Mouse (Mus musculus): ENCODE data around the gene Ypel4. TPM values are rescaled to one million over a fixed set of nuclear protein-coding genes. Genes with fewer than 3 reads are reported as not detected.
A peak's percentile ranks its signal among the peaks of the same experiment; 100 is the strongest.

Gene Ypel4
- polyA plus RNA-seq, 1 experiment from 2014 or later = 7.1 TPM

DNA sequence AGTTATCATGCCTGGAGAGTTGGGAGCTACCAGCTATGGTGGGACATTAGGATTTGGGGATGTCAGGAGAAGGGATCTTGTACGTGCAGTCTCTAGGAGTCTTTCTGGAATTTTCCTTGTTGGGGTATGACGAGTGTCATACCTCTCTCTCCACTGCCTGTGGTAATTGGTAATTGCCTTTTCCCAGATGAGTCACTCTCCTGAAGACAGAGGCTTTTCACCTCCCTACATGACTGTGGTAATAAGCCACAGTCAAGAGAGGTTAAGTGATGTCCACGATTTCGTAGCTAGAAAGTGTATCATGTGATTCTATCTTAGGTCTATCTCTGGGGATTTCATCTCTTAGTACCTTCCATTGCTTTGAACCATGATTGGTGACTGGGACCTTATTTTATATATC lies 38.6 kb downstream of the Ypel4 start:
- no peaks in the 10 kb centered on the region for H3K27me3 ChIP-seq
- no peaks in the 10 kb centered on the region for H3K36me3 ChIP-seq
- H3K4me1 ChIP-seq = peaks cover 14% of the 10 kb centered on the region
- WGBS = 80% methylated on average over 4 of the region's 4 CpGs
- no peak for ATAC-seq (ENCODE audit: insufficient number of reproducible peaks, low FRiP score, low TSS enrichment, low read depth)
- no peak overlapping the region for H3K27ac ChIP-seq
- no peak overlapping the region for H3K9ac ChIP-seq
- no peak overlapping the region for H3K4me3 ChIP-seq
- no peaks in the 10 kb centered on the region for H3K9me3 ChIP-seq
- H3K4me2 ChIP-seq = no peak overlapping the region

DNA sequence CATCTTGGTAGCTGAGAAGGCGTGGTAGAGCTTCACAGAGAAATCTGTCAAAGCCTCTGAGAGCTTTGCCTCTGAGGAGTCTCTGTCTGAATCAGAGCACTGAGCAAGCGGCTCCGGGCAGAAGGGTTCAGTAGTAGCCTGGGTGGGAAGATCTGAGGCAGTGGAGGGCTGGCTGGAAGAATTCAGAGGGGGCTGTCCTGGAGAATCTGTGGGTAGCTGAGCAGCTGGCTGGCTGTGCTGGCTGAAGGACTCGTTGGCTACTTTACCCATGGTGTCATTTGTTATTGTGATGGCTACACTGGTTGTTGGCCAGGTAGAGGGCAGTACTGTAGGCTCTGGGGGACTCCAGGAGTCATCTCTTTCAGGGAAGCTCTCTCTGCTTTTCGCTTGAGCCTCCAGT lies 39.3 kb downstream of the Ypel4 start:
- WGBS = 71% methylated on average over 5 of the region's 5 CpGs
- no peaks in the 10 kb centered on the region for H3K27me3 ChIP-seq
- H3K27ac ChIP-seq = no peak overlapping the region

DNA sequence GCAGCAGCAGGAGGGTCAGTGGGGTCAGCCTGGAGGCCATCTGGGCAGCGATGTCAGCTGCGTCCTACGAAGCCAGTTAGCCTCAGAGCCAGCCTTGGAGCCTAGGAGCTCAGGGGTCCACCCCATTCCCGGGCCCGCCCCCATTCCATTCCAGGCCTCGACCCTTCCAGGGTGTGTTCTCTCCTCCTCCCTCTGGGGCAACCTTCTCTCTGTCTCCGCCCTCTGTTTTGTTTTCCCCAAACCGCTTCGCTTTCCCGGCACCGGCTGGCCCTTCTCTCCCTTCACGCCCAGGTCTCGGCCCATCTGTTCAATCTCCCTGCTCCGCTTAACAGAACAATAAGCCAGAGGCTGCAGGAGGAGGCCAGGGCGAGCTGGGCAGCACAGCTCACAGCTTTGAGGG lies 40.9 kb downstream of the Ypel4 start:
- peak overlapping the region; percentile 33; the same call in 1 of the 2 replicates for H3K27ac ChIP-seq

More for the DNA sequence above, 39.3 kb downstream of the Ypel4 start:
- ATAC-seq (ENCODE audit: insufficient number of reproducible peaks, low FRiP score, low TSS enrichment, low read depth) = no peak
- peaks cover 14% of the 10 kb centered on the region for H3K4me1 ChIP-seq
- no peaks in the 10 kb centered on the region for H3K9me3 ChIP-seq
- no peak overlapping the region for H3K4me2 ChIP-seq
- no peaks in the 10 kb centered on the region for H3K36me3 ChIP-seq
- H3K4me3 ChIP-seq = no peak overlapping the region
- no peak overlapping the region for H3K9ac ChIP-seq

DNA sequence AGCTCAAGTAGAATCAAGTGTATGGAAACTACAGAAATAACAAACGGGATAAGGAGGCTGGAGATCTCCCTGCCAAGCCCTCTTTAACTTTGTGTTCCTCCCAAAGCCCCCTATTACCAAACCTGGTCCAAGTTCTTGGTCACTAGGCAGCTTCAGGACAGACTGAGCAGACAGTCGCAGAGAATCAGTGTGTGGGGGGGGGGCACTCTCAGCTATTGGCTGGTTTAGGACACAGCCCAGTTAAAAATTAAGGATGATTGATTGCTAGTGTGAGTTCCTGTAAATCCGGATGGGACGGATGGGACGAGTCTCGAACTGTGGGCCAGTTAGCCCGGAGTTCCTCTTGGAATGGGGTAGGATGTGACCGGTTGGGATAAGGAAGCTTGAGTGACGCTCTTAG lies 41.4 kb downstream of the Ypel4 start, which contains the start of gene Serping1:
Gene Serping1, minus strand, starts transcription at position 204 of the 400 bp plus-strand sequence.
- 61% methylated on average over 9 of the region's 9 CpGs for WGBS
- H3K4me2 ChIP-seq = peak within 1 kb of the TSS; percentile 58
- peak within 1 kb of the TSS; percentile 33; the same call in 1 of the 2 replicates for H3K27ac ChIP-seq
- H3K9ac ChIP-seq = peak within 1 kb of the TSS; percentile 37
- H3K27me3 ChIP-seq = no peaks in the 10 kb centered on the region
- no peaks in the 10 kb centered on the region for H3K9me3 ChIP-seq
- no peaks in the 10 kb centered on the region for H3K36me3 ChIP-seq
- H3K4me3 ChIP-seq = peak within 1 kb of the TSS; percentile 36
- no peak for ATAC-seq (ENCODE audit: insufficient number of reproducible peaks, low FRiP score, low TSS enrichment, low read depth)
- peaks cover 14% of the 10 kb centered on the region for H3K4me1 ChIP-seq

More for the DNA sequence above, 40.9 kb downstream of the Ypel4 start:
- peak; percentile 81 for ATAC-seq (ENCODE audit: insufficient number of reproducible peaks, low FRiP score, low TSS enrichment, low read depth)
- H3K9me3 ChIP-seq = no peaks in the 10 kb centered on the region
- no peaks in the 10 kb centered on the region for H3K36me3 ChIP-seq
- H3K4me2 ChIP-seq = peak overlapping the region; percentile 58
- WGBS = 2% methylated on average over 14 of the region's 15 CpGs
- peaks cover 14% of the 10 kb centered on the region for H3K4me1 ChIP-seq
- H3K9ac ChIP-seq = peak overlapping the region; percentile 37
- peak overlapping the region; percentile 36 for H3K4me3 ChIP-seq
- H3K27me3 ChIP-seq = no peaks in the 10 kb centered on the region

DNA sequence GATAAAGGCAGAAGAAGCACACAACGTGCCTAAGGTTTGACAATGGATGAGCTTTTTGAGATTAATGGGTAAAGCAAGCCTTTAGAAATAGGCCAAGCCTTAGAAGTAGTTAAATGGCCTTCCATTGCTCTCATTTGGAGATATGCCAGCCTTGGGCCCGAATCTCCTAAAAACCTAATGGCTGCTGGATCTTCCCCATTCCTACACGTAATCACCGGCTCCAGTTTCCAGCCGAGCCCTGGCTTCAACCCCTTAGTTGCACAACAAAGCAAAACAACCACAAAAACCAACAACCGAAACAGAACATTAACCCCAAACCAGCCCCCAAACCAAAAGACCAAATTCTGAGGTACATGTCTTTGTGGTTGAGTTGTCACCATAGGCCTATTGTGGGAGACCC lies 41.8 kb downstream of the Ypel4 start:
- no peak overlapping the region for H3K4me2 ChIP-seq

DNA sequence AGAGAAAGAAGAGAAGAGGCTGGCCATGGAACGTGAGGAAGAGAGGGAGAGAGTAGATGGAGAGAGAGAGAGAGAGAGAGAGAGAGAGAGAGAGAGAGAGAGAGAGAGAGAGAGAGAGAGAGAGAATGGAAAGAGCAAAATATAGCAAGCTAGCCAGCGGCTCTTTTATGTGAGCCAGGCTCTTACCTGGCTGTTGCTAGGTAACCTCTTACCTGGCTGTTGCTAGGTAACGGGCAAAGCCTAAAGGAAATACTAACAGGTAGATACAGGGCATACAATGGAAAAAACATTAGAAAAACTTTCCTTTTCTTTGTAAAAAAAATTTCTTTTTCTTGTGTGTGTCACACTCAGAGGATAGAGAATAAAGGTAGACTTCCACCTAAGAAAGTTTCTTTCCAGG lies 43.8 kb downstream of the Ypel4 start:
- Histone ChIP-seq H3K4me1 (peaks cover 14% of the 10 kb centered on the region), H3K27ac (no peak overlapping the region), H3K36me3 (no peaks in the 10 kb centered on the region), H3K4me3 (no peak overlapping the region), H3K9me3 (no peaks in the 10 kb centered on the region), H3K4me2 (no peak overlapping the region), H3K27me3 (no peaks in the 10 kb centered on the region), H3K9ac (no peak overlapping the region)
- no peak for ATAC-seq (ENCODE audit: insufficient number of reproducible peaks, low FRiP score, low TSS enrichment, low read depth)
- WGBS = 46% methylated on average over 3 of the region's 3 CpGs

More for the DNA sequence above, 41.8 kb downstream of the Ypel4 start:
- Histone ChIP-seq H3K9me3 (no peaks in the 10 kb centered on the region), H3K36me3 (no peaks in the 10 kb centered on the region), H3K9ac (no peak overlapping the region), H3K27me3 (no peaks in the 10 kb centered on the region), H3K4me1 (peaks cover 14% of the 10 kb centered on the region), H3K4me3 (no peak overlapping the region), H3K27ac (no peak overlapping the region)
- no peak for ATAC-seq (ENCODE audit: insufficient number of reproducible peaks, low FRiP score, low TSS enrichment, low read depth)
- WGBS = 81% methylated on average over 6 of the region's 6 CpGs

DNA sequence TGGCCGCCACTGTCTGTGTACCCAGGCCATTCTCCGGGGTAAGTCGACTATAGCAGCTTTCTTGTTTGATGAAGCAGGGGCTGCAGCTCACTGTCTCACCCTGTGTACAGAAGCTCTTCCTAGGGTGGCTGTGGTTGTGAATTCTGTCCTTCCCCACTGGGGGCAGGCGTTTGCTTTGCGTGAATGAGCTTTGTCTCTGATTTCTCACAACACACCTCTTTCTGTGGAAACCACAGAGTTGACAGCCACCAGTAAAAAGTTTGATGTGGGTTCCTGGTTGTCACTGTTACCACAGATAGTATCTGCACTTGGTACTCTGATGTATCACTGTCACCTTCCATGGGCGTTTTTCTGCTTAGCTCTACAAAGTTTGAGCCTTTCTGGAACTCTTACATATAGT lies 45.4 kb downstream of the Ypel4 start:
- peaks cover 12% of the 10 kb centered on the region for H3K4me1 ChIP-seq
- H3K9ac ChIP-seq = no peak overlapping the region
- H3K27ac ChIP-seq = no peak overlapping the region
- H3K27me3 ChIP-seq = no peaks in the 10 kb centered on the region
- H3K36me3 ChIP-seq = no peaks in the 10 kb centered on the region
- no peaks in the 10 kb centered on the region for H3K9me3 ChIP-seq
- no peak overlapping the region for H3K4me3 ChIP-seq
- 61% methylated on average over 6 of the region's 6 CpGs for WGBS
- no peak overlapping the region for H3K4me2 ChIP-seq
- ATAC-seq (ENCODE audit: insufficient number of reproducible peaks, low FRiP score, low TSS enrichment, low read depth) = no peak

DNA sequence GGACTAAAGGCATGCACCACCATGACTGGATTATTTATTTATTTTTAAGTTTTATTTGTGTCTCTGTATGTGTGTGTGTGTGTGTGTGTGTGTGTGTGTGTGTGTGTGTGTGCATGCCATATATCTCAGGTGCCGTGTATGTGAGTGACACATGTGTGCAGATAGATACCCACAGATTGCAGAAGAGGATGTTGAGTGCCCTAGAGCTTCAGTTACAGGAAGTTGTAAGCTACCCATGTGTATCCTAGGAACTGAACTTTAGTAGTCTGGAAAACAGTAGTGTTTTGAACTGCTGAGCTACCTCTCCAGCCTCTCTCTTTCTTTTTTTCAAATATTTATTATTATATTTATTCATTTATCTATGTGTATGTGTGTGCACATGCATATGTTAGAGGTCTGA lies 49.5 kb downstream of the Ypel4 start:
- no peaks in the 10 kb centered on the region for H3K4me1 ChIP-seq
- no peak overlapping the region for H3K4me3 ChIP-seq
- no peak overlapping the region for H3K4me2 ChIP-seq
- 63% methylated on average over 1 of the region's 1 CpGs for WGBS
- no peak overlapping the region for H3K9ac ChIP-seq
- no peaks in the 10 kb centered on the region for H3K27me3 ChIP-seq
- no peak overlapping the region for H3K27ac ChIP-seq
- no peaks in the 10 kb centered on the region for H3K36me3 ChIP-seq
- ATAC-seq (ENCODE audit: insufficient number of reproducible peaks, low FRiP score, low TSS enrichment, low read depth) = no peak
- no peaks in the 10 kb centered on the region for H3K9me3 ChIP-seq

DNA sequence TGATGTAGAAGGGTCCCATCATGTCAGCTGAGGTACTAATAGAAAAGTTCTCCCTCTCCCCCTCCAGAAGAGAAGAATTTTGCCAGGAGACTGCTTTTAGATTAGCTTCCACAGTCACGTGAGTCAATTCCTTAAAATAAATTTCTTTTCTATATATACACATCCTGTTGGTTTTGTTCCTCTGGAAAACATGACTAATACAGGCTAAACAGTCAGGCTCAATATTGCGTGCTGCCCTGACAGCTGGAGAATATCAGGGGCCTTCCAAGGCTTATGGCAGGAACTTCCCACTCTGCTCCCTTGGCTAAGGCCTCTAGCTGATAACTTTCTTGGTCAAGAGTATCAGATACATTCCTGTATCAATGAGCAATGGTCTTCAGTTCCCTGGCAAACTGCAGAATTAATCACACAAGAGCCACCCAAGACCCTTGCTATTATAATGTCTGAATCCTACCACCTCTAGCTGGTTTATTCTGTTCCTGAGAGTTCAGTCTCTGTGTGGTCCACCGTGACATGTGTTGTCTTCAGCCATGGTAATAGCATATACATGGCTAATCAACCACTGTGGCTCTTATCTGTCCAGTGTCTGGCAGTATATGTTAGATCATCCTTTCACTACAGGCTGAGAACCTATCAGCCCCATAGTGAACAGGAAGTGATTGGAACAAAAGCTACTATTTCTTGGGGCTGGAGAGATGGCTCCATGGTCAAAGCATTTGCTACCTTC lies 50.1 kb downstream of the Ypel4 start:
- no peak for ATAC-seq (ENCODE audit: insufficient number of reproducible peaks, low FRiP score, low TSS enrichment, low read depth)

More for the DNA sequence above, 50.1 kb downstream of the Ypel4 start:
- H3K4me3 ChIP-seq = no peak overlapping the region
- no peaks in the 10 kb centered on the region for H3K9me3 ChIP-seq
- no peaks in the 10 kb centered on the region for H3K36me3 ChIP-seq
- H3K27me3 ChIP-seq = no peaks in the 10 kb centered on the region
- H3K4me2 ChIP-seq = no peak overlapping the region
- 74% methylated on average over 3 of the region's 3 CpGs for whole genome bisulfite sequencing
- H3K9ac ChIP-seq = no peak overlapping the region
- H3K27ac ChIP-seq = no peak overlapping the region
- no peaks in the 10 kb centered on the region for H3K4me1 ChIP-seq

MicroRNAs encoded within 50 kb of the gene (microRNA counts, 519-probe panel; counts per million panel counts)
- 4,650 counts per million, percentile 98 among the panel's probes with 10 or more counts for microRNA mmu-miR-130a

Small RNA genes within 50 kb of the gene (microRNA-seq; reads per million reads assigned to microRNA genes)
- gene Mir130a = 21,511 reads per million, percentile 97 among the genes with 10 or more reads in this experiment

Other genes starting within 250 kb of the Ypel4 start
- gene Ctnnd1, start 83.3 kb upstream of the Ypel4 start, polyA plus RNA-seq (2015; fragmentation: Nextera tagmentation; extraction: Ambion mirVana) = 51.3 and 52.7 TPM in 2 replicates
- 0.08 and 0.11 TPM in 2 replicates for gene Btbd18, start 75.0 kb upstream of the Ypel4 start, polyA plus RNA-seq (2015; fragmentation: Nextera tagmentation; extraction: Ambion mirVana)
- gene Selenoh, start 63.3 kb upstream of the Ypel4 start, polyA plus RNA-seq (2015; fragmentation: Nextera tagmentation; extraction: Ambion mirVana) = 211 and 227 TPM in 2 replicates
- gene Gm28635, start 56.0 kb upstream of the Ypel4 start, polyA plus RNA-seq (2015; fragmentation: Nextera tagmentation; extraction: Ambion mirVana) = not detected in 2 replicates
- gene Med19, start 55.7 kb upstream of the Ypel4 start, polyA plus RNA-seq (2015; fragmentation: Nextera tagmentation; extraction: Ambion mirVana) = 27.6 and 30.3 TPM in 2 replicates
- 95.2 and 98.7 TPM in 2 replicates for gene Tmx2, start 54.9 kb upstream of the Ypel4 start, polyA plus RNA-seq (2015; fragmentation: Nextera tagmentation; extraction: Ambion mirVana)
- 32.1 and 32.5 TPM in 2 replicates for gene Zdhhc5, start 18.9 kb upstream of the Ypel4 start, polyA plus RNA-seq (2015; fragmentation: Nextera tagmentation; extraction: Ambion mirVana)
- 26.8 and 28.7 TPM in 2 replicates for gene Clp1, start 6.7 kb upstream of the Ypel4 start, polyA plus RNA-seq (2015; fragmentation: Nextera tagmentation; extraction: Ambion mirVana)
- gene Gm19426, start 9.6 kb downstream of the Ypel4 start, polyA plus RNA-seq (2015; fragmentation: Nextera tagmentation; extraction: Ambion mirVana) = 6.5 and 7.0 TPM in 2 replicates
- 47.0 and 55.8 TPM in 2 replicates for gene Serping1, start 41.4 kb downstream of the Ypel4 start, polyA plus RNA-seq (2015; fragmentation: Nextera tagmentation; extraction: Ambion mirVana)
- gene Ube2l6, start 64.8 kb downstream of the Ypel4 start, polyA plus RNA-seq (2015; fragmentation: Nextera tagmentation; extraction: Ambion mirVana) = 45.5 and 49.2 TPM in 2 replicates
- 0.76 and 3.4 TPM in 2 replicates for gene Smtnl1, start 88.6 kb downstream of the Ypel4 start, polyA plus RNA-seq (2015; fragmentation: Nextera tagmentation; extraction: Ambion mirVana)
- 45.0 and 49.8 TPM in 2 replicates for gene Timm10, start 92.9 kb downstream of the Ypel4 start, polyA plus RNA-seq (2015; fragmentation: Nextera tagmentation; extraction: Ambion mirVana)
- 14.5 and 16.5 TPM in 2 replicates for gene Slc43a1, start 104.8 kb downstream of the Ypel4 start, polyA plus RNA-seq (2015; fragmentation: Nextera tagmentation; extraction: Ambion mirVana)
- gene Rtn4rl2, start 152.7 kb downstream of the Ypel4 start, polyA plus RNA-seq (2015; fragmentation: Nextera tagmentation; extraction: Ambion mirVana) = 0.96 TPM in 2 replicates
- gene Slc43a3, start 202.5 kb downstream of the Ypel4 start, polyA plus RNA-seq (2015; fragmentation: Nextera tagmentation; extraction: Ambion mirVana) = 32.4 and 36.2 TPM in 2 replicates
- gene Prg2, start 246.4 kb downstream of the Ypel4 start, polyA plus RNA-seq (2015; fragmentation: Nextera tagmentation; extraction: Ambion mirVana) = 0.18 TPM in 1 of 2 replicates, not detected in the other

Data from limb, embryonic 15.5 days (tissue).